Mouse (Mus musculus): Measurements from ENCODE around the gene Cltb. TPM values are rescaled to one million over a fixed set of nuclear protein-coding genes. Genes with fewer than 3 reads are reported as not detected.

Cltb gene
- total and polyA plus RNA-seq, 3 experiments = 9.2 to 19.5 (median 17.9) TPM

- in situ Hi-C loops (cut with MboI; ENCODE audit: low pct_ligation_motif_present, low pct_unique_long_range_greater_than_20kb, low sequenced_read_pairs) = no loop called here
- no peak for DNase-seq (ENCODE audit: extremely low read depth)
- Histone ChIP-seq H3K4me2 (ENCODE audit: insufficient read depth, low read depth, poor library complexity, severe bottlenecking) (no peak overlapping the region), H3K27me3 (replicated peaks) (no peaks in the 10 kb centered on the region), H3K4me1 (ENCODE audit: control insufficient read depth in 1 of 2, insufficient read depth in 2 of 2) (peaks cover 2 to 17% of the 10 kb centered on the region in 2 experiments), H3K9ac (ENCODE audit: insufficient read depth, low read depth) (no peak overlapping the region), H3K4me3 (replicated peaks in 1 of 3; ENCODE audit: low read depth in 2 of 3, low read length in 2 of 3, poor library complexity in 1 of 3) (no peak overlapping the region), H3K79me2 (replicated peaks; ENCODE audit: control insufficient read depth, extremely low read depth, insufficient read depth, poor library complexity, severe bottlenecking) (peaks cover 17% of the 10 kb centered on the region), H3K36me3 (replicated peaks in 1 of 2; ENCODE audit: control insufficient read depth in 1 of 2, insufficient read depth in 1 of 2, low read length in 1 of 2) (peaks cover 59 to 75% of the 10 kb centered on the region in 2 experiments), H3K27ac (ENCODE audit: insufficient read depth, low read depth) (no peak overlapping the region), H3K9me3 (replicated peaks; ENCODE audit: low read length) (no peaks in the 10 kb centered on the region)
- dilution Hi-C loops (cut with MboI; ENCODE audit: extremely low pct_ligation_motif_present, extremely low pct_unique_long_range_greater_than_20kb, low sequenced_read_pairs) = no loop called here
- TF ChIP-seq UBTF (IDR thresholded peaks at IDR 0.05; ENCODE audit: low read depth, low read length) (no peak), SIN3A (IDR thresholded peaks at IDR 0.05; ENCODE audit: low read length) (no peak), MXI1 (IDR thresholded peaks at IDR 0.05; ENCODE audit: low read depth, low read length) (no peak), JUN (IDR thresholded peaks at IDR 0.05; ENCODE audit: insufficient read depth, low read depth, low read length) (no peak), NELFE (IDR thresholded peaks at IDR 0.05; ENCODE audit: low read depth, low read length) (no peak), ZMIZ1 (IDR thresholded peaks at IDR 0.05; ENCODE audit: low read depth, low read length) (no peak), ELF1 (IDR thresholded peaks at IDR 0.05; ENCODE audit: low read depth, low read length) (no peak), IRF4 (IDR thresholded peaks at IDR 0.05; ENCODE audit: low read depth, low read length) (no peak), CHD1 (IDR thresholded peaks at IDR 0.05; ENCODE audit: low read depth, low read length) (no peak), MAFK (IDR thresholded peaks at IDR 0.05; ENCODE audit: insufficient replicate concordance, low read length) (no peak), POLR2A (IDR thresholded peaks at IDR 0.05; ENCODE audit: low read depth, low read length) (no peak), CTCF (conservative IDR thresholded peaks at IDR 0.05 in 1 of 2, IDR thresholded peaks at IDR 0.05 in 1 of 2; ENCODE audit: low read depth in 2 of 2, low read length in 2 of 2) (no peak), ZNF384 (IDR thresholded peaks at IDR 0.05; ENCODE audit: low read depth, low read length) (no peak), USF2 (conservative IDR thresholded peaks at IDR 0.05; ENCODE audit: low read depth, low read length) (no peak), JUND (conservative IDR thresholded peaks at IDR 0.05; ENCODE audit: low read depth, low read length) (no peak), POLR2AphosphoS2 (IDR thresholded peaks at IDR 0.05; ENCODE audit: low read depth, low read length) (no peak), KAT2A (IDR thresholded peaks at IDR 0.05; ENCODE audit: insufficient replicate concordance, low read length) (no peak)
These were observed 50.5 kb downstream of the Cltb start for GRCm38 (mm10) chr13:54560608-54561007.

- no peak overlapping the region for H3K4me2 ChIP-seq (ENCODE audit: insufficient read depth, low read depth, poor library complexity, severe bottlenecking)
- TF ChIP-seq RAD21 (IDR thresholded peaks at IDR 0.05; ENCODE audit: low read depth, low read length) (no peak), POLR2AphosphoS2 (IDR thresholded peaks at IDR 0.05; ENCODE audit: low read depth, low read length) (no peak), USF1 (IDR thresholded peaks at IDR 0.05; ENCODE audit: low read depth, low read length) (no peak), ELF1 (IDR thresholded peaks at IDR 0.05; ENCODE audit: low read depth, low read length) (no peak), NRF1 (IDR thresholded peaks at IDR 0.05; ENCODE audit: low read depth, low read length) (no peak), HCFC1 (IDR thresholded peaks at IDR 0.05; ENCODE audit: low read depth, low read length) (no peak)
- peaks cover 15% of the 10 kb centered on the region for H3K79me2 ChIP-seq (replicated peaks; ENCODE audit: control insufficient read depth, extremely low read depth, insufficient read depth, poor library complexity, severe bottlenecking)
- H3K27ac ChIP-seq (ENCODE audit: insufficient read depth, low read depth) = no peak overlapping the region
- no peaks in the 10 kb centered on the region for H3K9me3 ChIP-seq (replicated peaks; ENCODE audit: low read length)
- no peaks in the 10 kb centered on the region for H3K27me3 ChIP-seq (replicated peaks)
- H3K9ac ChIP-seq (ENCODE audit: insufficient read depth, low read depth) = no peak overlapping the region
- in situ Hi-C loops (cut with MboI; ENCODE audit: low pct_ligation_motif_present, low pct_unique_long_range_greater_than_20kb, low sequenced_read_pairs) = no loop called here
- dilution Hi-C loops (cut with MboI; ENCODE audit: extremely low pct_ligation_motif_present, extremely low pct_unique_long_range_greater_than_20kb, low sequenced_read_pairs) = no loop called here
- peaks cover 64 to 82% of the 10 kb centered on the region in 2 experiments for H3K36me3 ChIP-seq (replicated peaks in 1 of 2; ENCODE audit: control insufficient read depth in 1 of 2, insufficient read depth in 1 of 2, low read length in 1 of 2)
- no peak overlapping the region for H3K4me3 ChIP-seq (replicated peaks in 1 of 3; ENCODE audit: low read depth in 2 of 3, low read length in 2 of 3, poor library complexity in 1 of 3)
- peaks cover 2 to 13% of the 10 kb centered on the region in 2 experiments for H3K4me1 ChIP-seq (ENCODE audit: control insufficient read depth in 1 of 2, insufficient read depth in 2 of 2)
- no peak for DNase-seq (ENCODE audit: extremely low read depth)
These were observed 51.5 kb downstream of the Cltb start for GRCm38 (mm10) chr13:54559656-54560055.

All from CH12.LX (cell line).